Mouse (Mus musculus) brown adipose tissue, adult 24 weeks (tissue): ENCODE data around the gene 2700049A03Rik. TPM values are rescaled to one million over a fixed set of nuclear protein-coding genes. Genes with fewer than 3 reads are reported as not detected.

Experiments used
- H3K27ac ChIP-seq: fragments of 200-500 bp; replicated peaks from 2 replicates; pipeline ENCODE4 v1.5.1; 2012; ENCODE audit warnings: low read depth, mild to moderate bottlenecking, low read length
- H3K4me1 ChIP-seq: fragments of 200-500 bp; 2 replicates; pipeline ENCODE4 v1.6.1; 2012; ENCODE audit warnings: low read length, mixed read lengths; ENCODE audit not compliant: control insufficient read depth, insufficient read depth, insufficient read length
- H3K4me3 ChIP-seq: fragments of 200-500 bp; 2 replicates; pipeline ENCODE4 v1.5.1; 2012; ENCODE audit warnings: low read depth, mild to moderate bottlenecking, low read length, moderate library complexity; ENCODE audit not compliant: insufficient read depth
- polyA plus RNA-seq: library from polyadenylated mRNA; stranded (reverse); fragments of >200 nt; gene quantifications from 2 replicates; pipeline ENCODE4 v1.2.4, GENCODE M21; 2012; ENCODE audit not compliant: missing spikeins, insufficient read depth, insufficient read length

The 2700049A03Rik gene
- polyA plus RNA-seq, 1 experiment, result 2.5 TPM

GRCm38 (mm10) chr12:71222761-71223160 lies 86.1 kb downstream of the 2700049A03Rik start:
- H3K27ac ChIP-seq, result no peak overlapping the region
- H3K4me1 ChIP-seq, result no peaks in the 10 kb centered on the region
- no peak overlapping the region for H3K4me3 ChIP-seq

- H3K4me3 ChIP-seq, result no peak overlapping the region
- no peaks in the 10 kb centered on the region for H3K4me1 ChIP-seq
- no peak overlapping the region for H3K27ac ChIP-seq
Measured at GRCm38 (mm10) chr12:71227769-71228168, 91.1 kb downstream of the 2700049A03Rik start.

- Histone ChIP-seq H3K27ac (no peak overlapping the region), H3K4me3 (no peak overlapping the region), H3K4me1 (no peaks in the 10 kb centered on the region)
Measured at GRCm38 (mm10) chr12:71228925-71229649, 92.4 kb downstream of the 2700049A03Rik start.

- no peaks in the 10 kb centered on the region for H3K4me1 ChIP-seq
- H3K4me3 ChIP-seq, result no peak overlapping the region
- no peak overlapping the region for H3K27ac ChIP-seq
Measured at GRCm38 (mm10) chr12:71231561-71231960, 94.9 kb downstream of the 2700049A03Rik start.

- Histone ChIP-seq H3K27ac (no peak overlapping the region), H3K4me3 (no peak overlapping the region), H3K4me1 (no peaks in the 10 kb centered on the region)
Measured at GRCm38 (mm10) chr12:71233426-71233825, 96.8 kb downstream of the 2700049A03Rik start.

GRCm38 (mm10) chr12:71237074-71237473 lies 100.4 kb downstream of the 2700049A03Rik start:
- Histone ChIP-seq H3K4me1 (no peaks in the 10 kb centered on the region), H3K4me3 (no peak overlapping the region), H3K27ac (no peak overlapping the region)

GRCm38 (mm10) chr12:71242791-71243190 lies 106.1 kb downstream of the 2700049A03Rik start:
- Histone ChIP-seq H3K4me3 (no peak overlapping the region), H3K27ac (no peak overlapping the region), H3K4me1 (no peaks in the 10 kb centered on the region)

- H3K4me3 ChIP-seq, result no peak overlapping the region
Measured at GRCm38 (mm10) chr12:71244766-71245390, 108.2 kb downstream of the 2700049A03Rik start.

GRCm38 (mm10) chr12:71247191-71247590 lies 110.5 kb downstream of the 2700049A03Rik start:
- Histone ChIP-seq H3K4me3 (no peak overlapping the region), H3K4me1 (no peaks in the 10 kb centered on the region), H3K27ac (no peak overlapping the region)

More at GRCm38 (mm10) chr12:71244766-71245390, 108.2 kb downstream of the 2700049A03Rik start:
- no peaks in the 10 kb centered on the region for H3K4me1 ChIP-seq
- H3K27ac ChIP-seq, result no peak overlapping the region

- H3K4me3 ChIP-seq, result no peak overlapping the region
- no peak overlapping the region for H3K27ac ChIP-seq
- H3K4me1 ChIP-seq, result no peaks in the 10 kb centered on the region
Measured at GRCm38 (mm10) chr12:71249348-71249747, 112.7 kb downstream of the 2700049A03Rik start.

GRCm38 (mm10) chr12:71252509-71253167 lies 116.0 kb downstream of the 2700049A03Rik start:
- no peak overlapping the region for H3K4me3 ChIP-seq

GRCm38 (mm10) chr12:71254779-71255178 lies 118.1 kb downstream of the 2700049A03Rik start:
- H3K27ac ChIP-seq, result no peak overlapping the region
- no peaks in the 10 kb centered on the region; the same call in 1 of the 2 replicates for H3K4me1 ChIP-seq
- H3K4me3 ChIP-seq, result no peak overlapping the region

More at GRCm38 (mm10) chr12:71252509-71253167, 116.0 kb downstream of the 2700049A03Rik start:
- no peaks in the 10 kb centered on the region for H3K4me1 ChIP-seq
- no peak overlapping the region for H3K27ac ChIP-seq

- Histone ChIP-seq H3K4me1 (no peaks in the 10 kb centered on the region; the same call in 1 of the 2 replicates), H3K27ac (no peak overlapping the region), H3K4me3 (no peak overlapping the region)
Measured at GRCm38 (mm10) chr12:71258196-71258920, 121.7 kb downstream of the 2700049A03Rik start.

GRCm38 (mm10) chr12:71264211-71264610 lies 127.6 kb downstream of the 2700049A03Rik start:
- no peak overlapping the region for H3K4me3 ChIP-seq
- H3K4me1 ChIP-seq, result no peaks in the 10 kb centered on the region
- H3K27ac ChIP-seq, result no peak overlapping the region

GRCm38 (mm10) chr12:71269367-71269766 lies 132.7 kb downstream of the 2700049A03Rik start:
- Histone ChIP-seq H3K4me3 (no peak overlapping the region), H3K4me1 (no peaks in the 10 kb centered on the region), H3K27ac (no peak overlapping the region)
